Mouse (Mus musculus): ENCODE results near the gene Pde11a.

DNA sequence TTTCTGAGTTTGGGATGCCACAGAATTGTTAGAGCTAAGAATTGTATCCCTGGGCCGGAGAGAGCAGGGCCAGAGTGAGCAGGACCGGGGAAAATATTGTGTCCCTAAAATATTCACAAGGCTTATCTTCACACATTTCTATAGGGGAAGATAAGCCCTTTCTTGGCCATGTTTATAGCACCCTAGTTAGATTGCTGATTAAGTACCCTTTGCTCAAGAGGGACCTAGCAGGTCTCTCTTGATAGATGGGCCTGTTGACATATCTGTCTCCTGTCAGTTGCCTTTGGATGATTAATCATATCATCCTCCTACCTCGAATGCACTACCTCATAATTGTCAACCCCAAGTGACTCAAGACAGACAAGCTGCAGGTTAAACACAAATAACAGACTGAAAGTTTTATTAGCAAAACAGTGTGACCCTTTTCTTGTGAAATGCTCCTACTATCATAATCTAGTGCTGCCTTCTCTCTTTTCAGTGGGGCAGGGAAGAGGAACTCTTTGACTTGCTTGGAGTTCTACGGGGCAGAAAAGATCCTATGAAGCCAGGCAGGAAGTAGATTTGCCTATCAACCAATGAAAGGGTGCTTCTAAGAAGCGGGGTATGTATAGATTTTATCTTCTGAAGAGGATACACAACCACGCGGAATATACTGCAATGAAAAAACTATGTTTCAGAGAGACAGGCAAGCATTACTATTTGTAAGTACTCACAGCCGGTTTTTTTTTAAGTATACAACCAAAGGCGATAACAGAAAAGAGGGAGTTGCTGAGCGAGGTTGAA lies 100.7 kb downstream of the Pde11a start:
- TF ChIP-seq CEBPB (IDR thresholded peaks at IDR 0.05; ENCODE audit: insufficient read depth, poor library complexity, severe bottlenecking) (no peak), MAX (IDR thresholded peaks at IDR 0.05; ENCODE audit: low read depth) (no peak), SRF (IDR thresholded peaks at IDR 0.05; ENCODE audit: control insufficient read depth, insufficient read length, low read depth) (no peak), E2F4 (IDR thresholded peaks at IDR 0.05; ENCODE audit: insufficient read depth) (no peak), MYOG (IDR thresholded peaks at IDR 0.05; ENCODE audit: control insufficient read depth in 1 of 3, insufficient read depth in 1 of 3, insufficient read length in 2 of 3, low read depth in 2 of 3) (no peak), REST (IDR thresholded peaks at IDR 0.05; ENCODE audit: insufficient read depth, insufficient read length) (no peak)
